Mouse (Mus musculus) olfactory bulb, adult 2 months (tissue): ENCODE measurements at regions not wholly inside any gene's neighbourhood (a gene's known extent, or its start where the extent isn't known, plus 50 kb on each side); places are given as distances from the start of the nearest gene placed in this dataset.

Experiments
- H3K27ac ChIP-seq: fragments of 200-500 bp; 2 replicates; pipeline ENCODE4 v1.5.1; 2012; ENCODE audit warnings: low read depth, low read length; ENCODE audit not compliant: insufficient read depth
- H3K4me1 ChIP-seq: fragments of 200-500 bp; 2 replicates; pipeline ENCODE4 v1.6.1; 2012; ENCODE audit warnings: low read length; ENCODE audit not compliant: control insufficient read depth, insufficient read depth
- H3K4me3 ChIP-seq: fragments of 200-500 bp; 2 replicates; pipeline ENCODE4 v1.5.1; 2012; ENCODE audit warnings: mild to moderate bottlenecking, low read depth, low read length, moderate library complexity; ENCODE audit not compliant: insufficient read depth
- CTCF ChIP-seq: fragments of 200-500 bp; IDR thresholded peaks from 2 replicates; pipeline ENCODE4 v1.5.1; 2012; ENCODE audit warnings: low read depth, mild to moderate bottlenecking, low read length, moderate library complexity; ENCODE audit not compliant: insufficient read depth
- POLR2A ChIP-seq: fragments of 200-500 bp; IDR thresholded peaks from 2 replicates; pipeline ENCODE4 v1.6.1; 2012; ENCODE audit warnings: mild to moderate bottlenecking, low read depth, low read length, moderate library complexity; ENCODE audit not compliant: insufficient read depth
- WGBS: fragments of 180-500 bp; shearing (Covaris S2); methylation state at CpG from one replicate; pipeline ENCODE4 v1.1.7; 2018; 5-methylcytosine and 5-hydroxymethylcytosine counted together

DNA sequence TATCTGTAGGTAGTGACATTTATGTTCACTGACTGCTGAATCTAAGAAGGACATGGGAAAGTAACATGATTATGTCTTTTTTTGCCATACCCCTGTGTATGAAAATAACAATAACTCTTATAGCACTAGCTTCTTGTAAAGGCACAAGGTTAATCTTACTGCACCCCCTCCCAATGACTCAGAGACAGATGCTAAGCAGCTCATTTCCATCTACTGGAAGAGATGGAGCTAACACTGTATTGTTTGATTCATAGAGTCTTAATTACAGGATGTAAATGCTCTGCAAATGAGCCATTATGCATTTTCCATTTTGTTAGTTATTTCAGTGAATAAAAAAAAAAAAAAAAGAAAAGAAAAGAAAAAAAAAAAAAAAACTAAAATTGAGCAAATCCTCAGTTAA lies 827.7 kb upstream of the Cited2 start:
- no peak overlapping the region for H3K4me3 ChIP-seq
- H3K27ac ChIP-seq, result no peak overlapping the region
- TF ChIP-seq POLR2A (no peak), CTCF (no peak)
- no peaks in the 10 kb centered on the region for H3K4me1 ChIP-seq

GRCm38 (mm10) chr10:16922888-16923287 lies 800.1 kb upstream of the Cited2 start:
- no peak overlapping the region for H3K4me3 ChIP-seq
- no peak for TF ChIP-seq POLR2A
- WGBS, result 61% methylated on average over 2 of the region's 2 CpGs
- no peaks in the 10 kb centered on the region for H3K4me1 ChIP-seq
- no peak overlapping the region for H3K27ac ChIP-seq

DNA sequence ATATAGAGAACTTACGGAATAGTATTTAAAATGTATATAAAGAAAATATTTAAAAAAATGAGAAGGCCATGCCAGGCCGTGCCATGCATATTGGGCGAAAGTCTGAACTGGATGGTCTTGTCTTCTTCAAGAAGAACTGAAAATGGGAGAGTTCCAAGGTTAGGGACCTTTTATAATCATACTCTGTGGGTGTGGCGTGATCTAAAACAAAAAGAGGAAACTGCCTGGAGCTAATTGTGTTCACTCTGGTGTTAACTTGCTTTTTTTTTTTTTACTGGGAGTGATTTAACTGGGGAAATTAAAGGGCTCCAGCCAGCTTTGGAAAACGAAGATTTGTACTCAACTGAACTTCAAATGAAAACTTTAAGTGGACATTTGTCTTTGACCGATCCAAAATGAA lies 799.2 kb upstream of the Cited2 start:
- H3K4me3 ChIP-seq, result no peak overlapping the region
- no peaks in the 10 kb centered on the region for H3K4me1 ChIP-seq
- no peak for TF ChIP-seq POLR2A
- no peak for TF ChIP-seq CTCF
- WGBS, result 75% methylated on average over 6 of the region's 6 CpGs
- H3K27ac ChIP-seq, result no peak overlapping the region

GRCm38 (mm10) chr10:16937705-16938104 lies 785.3 kb upstream of the Cited2 start:
- H3K27ac ChIP-seq, result no peak overlapping the region
- no peaks in the 10 kb centered on the region for H3K4me1 ChIP-seq
- WGBS, result 92% methylated on average over 4 of the region's 4 CpGs
- H3K4me3 ChIP-seq, result no peak overlapping the region
- no peak for TF ChIP-seq CTCF

GRCm38 (mm10) chr10:16951636-16952035 lies 771.4 kb upstream of the Cited2 start:
- TF ChIP-seq POLR2A (no peak), CTCF (no peak)
- Histone ChIP-seq H3K27ac (no peak overlapping the region), H3K4me1 (no peaks in the 10 kb centered on the region), H3K4me3 (no peak overlapping the region)
- 76% methylated on average over 1 of the region's 1 CpGs for WGBS

DNA sequence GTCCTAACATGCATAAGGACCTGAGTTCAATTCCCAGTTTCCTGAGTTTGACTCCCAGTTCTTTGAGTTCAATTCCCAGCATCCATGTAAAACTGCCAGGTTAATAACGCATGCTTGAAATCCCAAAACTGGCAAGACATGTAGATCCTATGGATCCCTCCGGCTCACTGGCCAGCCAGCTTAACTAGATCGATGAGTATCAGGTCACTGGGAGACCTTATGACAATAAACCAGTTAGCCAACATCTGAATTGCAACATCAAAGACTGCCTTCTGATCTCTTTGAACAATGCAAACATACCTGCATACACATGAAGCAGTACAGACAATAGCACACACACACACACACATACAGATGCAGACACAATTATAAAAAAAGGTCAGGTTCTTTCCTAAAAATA lies 762.0 kb upstream of the Cited2 start:
- TF ChIP-seq CTCF (no peak), POLR2A (no peak)
- 95% methylated on average over 3 of the region's 3 CpGs for WGBS
- Histone ChIP-seq H3K4me3 (no peak overlapping the region), H3K27ac (no peak overlapping the region), H3K4me1 (no peaks in the 10 kb centered on the region)

DNA sequence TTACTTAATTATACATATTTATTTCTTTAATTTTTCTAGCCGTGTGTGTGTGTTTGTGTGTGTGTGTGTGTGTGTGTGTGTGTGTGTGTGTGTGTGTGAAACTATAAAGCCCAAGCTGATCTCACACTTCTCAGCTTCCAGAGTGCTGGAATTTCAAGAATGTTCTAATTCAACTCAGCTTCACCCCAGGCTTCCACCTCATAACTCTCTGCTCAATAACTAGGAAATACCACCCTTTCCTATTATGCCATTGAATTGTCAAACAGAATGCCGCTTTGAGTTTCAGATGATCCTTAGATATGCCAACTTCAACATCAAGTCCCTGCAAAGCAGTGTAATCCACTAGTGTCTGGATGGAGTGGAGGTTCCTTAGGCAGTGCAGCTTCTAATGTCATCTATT lies 760.6 kb upstream of the Cited2 start:
- 76% methylated on average over 2 of the region's 2 CpGs for WGBS
- H3K27ac ChIP-seq, result no peak overlapping the region
- H3K4me3 ChIP-seq, result no peak overlapping the region
- H3K4me1 ChIP-seq, result no peaks in the 10 kb centered on the region
- TF ChIP-seq CTCF (no peak), POLR2A (no peak)

DNA sequence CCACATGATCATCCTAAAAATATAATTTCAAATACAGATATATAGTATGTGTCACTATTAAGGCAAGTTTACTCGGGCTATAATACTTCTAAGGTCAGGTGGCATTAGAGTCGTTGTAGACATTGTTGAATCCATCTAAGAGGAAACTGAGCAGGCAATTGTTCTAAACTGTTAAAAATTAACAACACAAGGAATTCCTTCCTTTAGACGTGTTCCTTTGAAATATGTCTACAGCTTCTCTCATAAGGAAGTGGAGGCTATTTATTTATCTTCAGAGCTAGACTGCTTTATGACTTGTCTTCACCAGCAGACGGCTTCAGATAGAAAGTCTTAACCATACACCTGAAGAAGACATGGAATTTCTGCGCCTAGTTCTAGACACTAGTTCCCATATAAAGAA lies 744.2 kb upstream of the Cited2 start:
- WGBS, result 92% methylated on average over 5 of the region's 5 CpGs
- no peak for TF ChIP-seq CTCF
- no peak for TF ChIP-seq POLR2A
- Histone ChIP-seq H3K4me3 (no peak overlapping the region), H3K4me1 (no peaks in the 10 kb centered on the region), H3K27ac (no peak overlapping the region)

- H3K27ac ChIP-seq, result no peak overlapping the region
- TF ChIP-seq CTCF (no peak), POLR2A (no peak)
- 45% methylated on average over 1 of the region's 1 CpGs for WGBS
Observed at GRCm38 (mm10) chr10:16990227-16990626, 732.8 kb upstream of the Cited2 start.

DNA sequence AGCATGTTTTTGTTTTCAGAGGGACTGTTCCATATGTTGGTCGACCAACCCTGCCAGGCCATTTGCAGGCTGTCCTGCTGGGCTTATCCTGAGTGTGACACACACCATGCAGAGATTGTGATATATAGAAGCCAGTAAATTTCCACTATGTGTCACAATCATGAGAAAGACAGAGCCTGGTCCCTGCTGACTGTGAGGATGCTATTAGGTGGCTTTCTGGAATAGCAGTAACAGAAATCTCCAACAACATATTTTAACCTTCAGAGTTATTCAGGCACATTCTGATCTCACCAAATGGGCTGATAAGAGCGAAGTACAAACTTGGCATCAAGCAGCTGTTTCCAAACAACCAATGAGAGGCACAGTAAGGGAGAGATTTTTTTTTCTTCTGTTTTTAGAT lies 729.2 kb upstream of the Cited2 start:
- Histone ChIP-seq H3K4me1 (no peaks in the 10 kb centered on the region), H3K4me3 (no peak overlapping the region), H3K27ac (no peak overlapping the region)
- TF ChIP-seq CTCF, result no peak
- no peak for TF ChIP-seq POLR2A
- WGBS, result 72% methylated on average over 2 of the region's 2 CpGs

More at GRCm38 (mm10) chr10:16990227-16990626, 732.8 kb upstream of the Cited2 start:
- no peak overlapping the region for H3K4me3 ChIP-seq
- no peaks in the 10 kb centered on the region for H3K4me1 ChIP-seq
